25 mouse cellular contexts compared by ENCODE assay signal in genomic region chr9:48423256-48423655, GRCm38 (mm10). TPM values are rescaled to one million over a fixed set of nuclear protein-coding genes. Genes with fewer than 3 reads are reported as not detected.
A peak's percentile ranks its signal among the peaks of the same experiment; 100 is the strongest.
DNase-seq lines count a peak whose midpoint lies in the region; ATAC-seq lines count a peak whose summit lies in the region.
"Had no signal": no experiment of that assay in that cellular context is flagged by ENCODE, and none has a peak within 500 bp of the region (broad histone marks: within the 10 kb centered on the region; RNA-seq: fewer than 3 reads in every experiment).

No protein-coding gene starts in this region.

- no peaks in the 10 kb centered on the region for H3K9me3 ChIP-seq in liver, embryonic 15.5 days (replicated peaks)
- H3K9me3 ChIP-seq in liver, embryonic 12.5 days (replicated peaks), result no peaks in the 10 kb centered on the region
- H3K9me3 ChIP-seq: embryonic facial prominence, embryonic 15.5 days; G1E; midbrain, embryonic 15.5 days; neural tube, embryonic 12.5 days; stomach, embryonic 15.5 days had no signal

- H3K27me3 ChIP-seq in liver, embryonic 15.5 days, result 0 out of 2 replicates have a peak, but pooled peaks cover 4% of the 10 kb centered on the region
- no peaks in the 10 kb centered on the region for H3K27me3 ChIP-seq in liver, embryonic 12.5 days (replicated peaks)
- H3K27me3 ChIP-seq: embryonic facial prominence, embryonic 15.5 days; midbrain, embryonic 15.5 days; neural tube, embryonic 12.5 days; stomach, embryonic 15.5 days had no signal

- no peak overlapping the region for H3K4me3 ChIP-seq in liver, embryonic 15.5 days (replicated peaks)
- H3K4me3 ChIP-seq in liver, embryonic 12.5 days, result no peak overlapping the region
- H3K4me3 ChIP-seq in macrophage (ENCODE audit: inconsistent target), result peak overlapping the region; percentile 50; the same call in 1 of the 2 replicates
- H3K4me3 ChIP-seq: embryonic facial prominence, embryonic 15.5 days; midbrain, embryonic 15.5 days; neural tube, embryonic 12.5 days; stomach, embryonic 15.5 days had no signal

- H3K36me3 ChIP-seq in liver, embryonic 15.5 days (replicated peaks), result no peaks in the 10 kb centered on the region
- H3K36me3 ChIP-seq in liver, embryonic 12.5 days, result no peaks in the 10 kb centered on the region
- H3K36me3 ChIP-seq in macrophage (ENCODE audit: inconsistent target), result peaks cover 40% of the 10 kb centered on the region
- H3K36me3 ChIP-seq: embryonic facial prominence, embryonic 15.5 days; G1E; midbrain, embryonic 15.5 days; neural tube, embryonic 12.5 days; stomach, embryonic 15.5 days had no signal

- H3K9ac ChIP-seq in liver, embryonic 15.5 days, result no peak overlapping the region
- no peak overlapping the region for H3K9ac ChIP-seq in liver, embryonic 12.5 days
- H3K9ac ChIP-seq: embryonic facial prominence, embryonic 15.5 days; hindbrain, embryonic 14.5 days; lung, embryonic 14.5 days; midbrain, embryonic 15.5 days; neural tube, embryonic 12.5 days; stomach, embryonic 15.5 days had no signal

- H3K4me2 ChIP-seq in liver, embryonic 15.5 days, result 0 out of 2 replicates have a peak overlapping the region, but pooled peaks have one; percentile 13
- H3K4me2 ChIP-seq in liver, embryonic 12.5 days, result no peak overlapping the region
- H3K4me2 ChIP-seq: embryonic facial prominence, embryonic 15.5 days; hindbrain, embryonic 14.5 days; lung, embryonic 14.5 days; midbrain, embryonic 15.5 days; neural tube, embryonic 12.5 days; stomach, embryonic 15.5 days had no signal

- H3K27ac ChIP-seq in liver, embryonic 15.5 days (replicated peaks), result no peak overlapping the region
- no peak overlapping the region for H3K27ac ChIP-seq in liver, embryonic 12.5 days
- H3K27ac ChIP-seq in macrophage, result peak overlapping the region; percentile 98
- H3K27ac ChIP-seq: embryonic facial prominence, embryonic 15.5 days; hindbrain, embryonic 14.5 days; midbrain, embryonic 15.5 days; neural tube, embryonic 12.5 days; stomach, embryonic 15.5 days had no signal

- DNase-seq in adrenal gland, adult 2 months, result peak; percentile 64
- DNase-seq in adrenal gland, postnatal 25 days, result no peak
- DNase-seq in adrenal gland, adult 8-10 months, result peak; percentile 6
- DNase-seq in ovary, postnatal 36 days (ENCODE audit: low spot score), result no peak
- no peak for DNase-seq in heart, postnatal 4 days
- DNase-seq: cerebellum, adult 9-10 months; gastrocnemius, postnatal 36 days; kidney, postnatal 36 days; layer of hippocampus, adult 9-11 months; lung, embryonic 14.5 days; lung, postnatal 36 days; retina, postnatal 1 day; right cerebral cortex, postnatal 25 days; thymus, adult 18-20 months; thymus, postnatal 36 days had no signal

- WGBS in liver, embryonic 15.5 days (ENCODE audit: insufficient replicate concordance), result 28% methylated on average over 1 of the region's 1 CpGs
- 21% methylated on average over 1 of the region's 1 CpGs for WGBS in liver, embryonic 12.5 days (ENCODE audit: insufficient replicate concordance)
- WGBS in macrophage (ENCODE audit: missing documents), result 15% methylated on average over 1 of the region's 1 CpGs

- no peaks in the 10 kb centered on the region for H3K4me1 ChIP-seq in liver, embryonic 15.5 days (replicated peaks)
- no peaks in the 10 kb centered on the region for H3K4me1 ChIP-seq in liver, embryonic 12.5 days
- H3K4me1 ChIP-seq: embryonic facial prominence, embryonic 15.5 days; midbrain, embryonic 15.5 days; neural tube, embryonic 12.5 days; stomach, embryonic 15.5 days had no signal

- ATAC-seq in liver, embryonic 15.5 days (ENCODE audit: insufficient read depth), result no peak
- no peak for ATAC-seq in liver, embryonic 12.5 days
- ATAC-seq: forebrain, embryonic 16.5 days; midbrain, embryonic 15.5 days had no signal

- peaks cover 28% of the 10 kb centered on the region; the same call in 1 of the 2 replicates for H3K79me2 ChIP-seq in macrophage (ENCODE audit: inconsistent target)

RNA-seq across cellular contexts. Expression of gene Rexo2, which starts 57.2 kb away (rescaled TPM):
- 100 to 1,000 TPM; 143 to 150 TPM for total RNA-seq in adrenal gland, adult 2 months (2021)
- polyA plus RNA-seq in adrenal gland, adult 2 months (2012; rRNA removed), result 52.6 and 65.1 TPM in 2 replicates
- 112 and 121 TPM in 2 replicates for total RNA-seq in adrenal gland, postnatal 25 days (2021)
- 84.1 and 90.9 TPM in 2 replicates for polyA plus RNA-seq in liver, embryonic 15.5 days (2015; fragmentation: Nextera tagmentation; extraction: Ambion mirVana)
- 165 and 172 TPM in 2 replicates for polyA plus RNA-seq in liver, embryonic 12.5 days (2016; fragmentation: Nextera tagmentation; extraction: Ambion mirVana)
- total RNA-seq in adrenal gland, adult 8-10 months (2022), result 100 to 1,000 TPM; 122 to 161 (median 136) TPM
- total RNA-seq in macrophage (2018; cell fraction: chromatin; rRNA removed), result 10 to 100 TPM; 12.5 to 83.7 (median 40.1) TPM
- 10 to 100 TPM; 64.1 to 98.4 (median 74.4) TPM for total RNA-seq in macrophage (2018; cell fraction: cytosol; rRNA removed)
- total RNA-seq in macrophage (2018; cell fraction: nucleus; rRNA removed), result 10 to 100 TPM; 18.5 to 71.2 (median 41.4) TPM
- 92.9 to 181 TPM (median 121 TPM) in 3 replicates for polyA plus RNA-seq in macrophage (2018)
- 10 to 100 TPM; 60.3 to 62.1 TPM for total RNA-seq in heart, postnatal 4 days (2021)

Comparison
In these comparisons a context has a peak if more than half of its experiments do, and no peak if none do; other contexts are left out.
1. DNase-seq: peak in adrenal gland, adult 2 months (single experiment) and adrenal gland, adult 8-10 months (single experiment); none in adrenal gland, postnatal 25 days (single experiment), ovary, postnatal 36 days (single experiment) and heart, postnatal 4 days (single experiment).